Mouse (Mus musculus): ENCODE data around the gene Anapc11.

The Anapc11 gene

GRCm38 (mm10) chr11:120651872-120652271 lies 53.7 kb downstream of the Anapc11 start:
- DNase-seq (ENCODE audit: low read depth, low spot score) = no peak

- DNase-seq (ENCODE audit: low read depth, low spot score) = no peak
These were observed 56.5 kb downstream of the Anapc11 start for GRCm38 (mm10) chr11:120654741-120655140.

GRCm38 (mm10) chr11:120657301-120657700 lies 59.1 kb downstream of the Anapc11 start:
- DNase-seq (ENCODE audit: low read depth, low spot score) = no peak

All from CD4-positive, CD25-positive, alpha-beta regulatory T cell, adult 2 months (primary cell).